Mouse (Mus musculus) G1E (cell line): ENCODE measurements around the gene Ugdh. TPM values are rescaled to one million over a fixed set of nuclear protein-coding genes. Genes with fewer than 3 reads are reported as not detected.

ENCODE experiments used
- ATAC-seq: 2 replicates; pipeline ENCODE4 v1.8.0; 2016; ENCODE audit warnings: mild to moderate bottlenecking; ENCODE audit not compliant: insufficient number of reproducible peaks, poor library complexity, low FRiP score, severe bottlenecking; ENCODE audit errors: extremely low read depth
- DNase-seq: peaks from one replicate; pipeline ENCODE4 v3.0.0; 2012; ENCODE audit warnings: low spot score
- H3K27me3 ChIP-seq: 2 replicates; pipeline ENCODE4 v1.6.1; 2012; ENCODE audit warnings: mild to moderate bottlenecking, low read length, inconsistent platforms; ENCODE audit not compliant: insufficient read depth
- H3K36me3 ChIP-seq: replicated peaks from 2 replicates; pipeline ENCODE3; 2012; ENCODE audit warnings: mild to moderate bottlenecking, inconsistent platforms
- H3K4me1 ChIP-seq: 2 replicates; pipeline ENCODE4 v1.6.1; 2012; ENCODE audit warnings: low read depth, low read length, inconsistent platforms, mixed read lengths; ENCODE audit not compliant: insufficient read depth
- H3K4me3 ChIP-seq: 2 replicates; pipeline ENCODE4 v1.5.1; 2012; ENCODE audit warnings: low read depth, mild to moderate bottlenecking, inconsistent platforms, low read length, moderate library complexity, mixed read lengths
- H3K9me3 ChIP-seq: replicated peaks from 2 replicates; pipeline ENCODE4 v1.6.1; 2012; ENCODE audit warnings: inconsistent platforms
- CTCF ChIP-seq: IDR thresholded peaks from 2 replicates; pipeline ENCODE4 v1.5.1; 2012; ENCODE audit warnings: low read depth, low read length, inconsistent platforms, mixed read lengths
- GATA1 ChIP-seq: IDR thresholded peaks from 2 replicates; pipeline ENCODE4 v1.6.1; 2012; ENCODE audit warnings: borderline replicate concordance, low read length, inconsistent platforms, mixed read lengths
- GATA2 ChIP-seq: IDR thresholded peaks from 2 replicates; pipeline ENCODE4 v1.6.1; 2012; ENCODE audit warnings: low read depth, low read length, inconsistent platforms, borderline replicate concordance
- POLR2AphosphoS5 ChIP-seq: IDR thresholded peaks from 2 replicates; pipeline ENCODE4 v1.6.1; 2012; ENCODE audit warnings: low read depth, low read length, inconsistent platforms; ENCODE audit not compliant: insufficient replicate concordance
- TAL1 ChIP-seq: conservative IDR thresholded peaks from 2 replicates; pipeline ENCODE4 v1.6.1; 2012; ENCODE audit warnings: low read depth, low read length, inconsistent platforms, mixed read lengths
- polyA plus RNA-seq: library from polyadenylated mRNA; stranded (reverse); fragments of >175 nt; gene quantifications from 2 replicates; pipeline ENCODE4 v1.2.3, GENCODE M21; 2012
- total RNA-seq, 2 experiments: library from RNA; stranded (forward) in 1 of 2; stranded (reverse) in 1 of 2; fragments of 200-1000 nt in 1 of 2; fragments of >200 nt in 1 of 2; fragmentation: Nextera tagmentation in 1 of 2; gene quantifications; 2 replicates each; pipeline ENCODE4 v1.2.3; 2014 to 2017

Gene Ugdh
- total and polyA plus RNA-seq, 3 experiments, result 2.7 to 43.7 (median 21.5) TPM

DNA sequence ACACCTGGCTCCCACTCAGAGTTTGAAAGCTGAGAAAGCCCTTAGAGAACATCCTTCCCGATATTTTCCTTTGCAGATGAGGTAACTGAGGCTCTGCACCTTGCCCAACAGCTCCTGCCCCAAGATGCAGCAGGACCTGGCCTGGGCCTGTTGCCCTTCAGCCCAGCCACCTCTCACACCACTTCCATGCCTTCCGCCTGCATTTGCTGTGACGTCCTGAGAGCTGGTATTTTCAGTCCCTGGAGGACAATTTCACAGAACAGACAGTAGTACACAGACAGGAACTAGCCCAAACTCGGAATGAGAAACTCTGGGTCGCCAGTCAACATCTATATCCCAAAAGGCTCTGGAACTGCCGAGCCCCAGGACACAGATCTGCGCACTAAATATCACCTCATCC lies 61.0 kb downstream of the Ugdh start:
- H3K4me3 ChIP-seq, result no peak overlapping the region
- DNase-seq (no peak), ATAC-seq (no peak)
- TF ChIP-seq TAL1 (no peak), GATA2 (no peak), CTCF (no peak), GATA1 (no peak), POLR2AphosphoS5 (no peak)
- peaks cover 53% of the 10 kb centered on the region for H3K27me3 ChIP-seq
- no peaks in the 10 kb centered on the region; the same call in 1 of the 2 replicates for H3K4me1 ChIP-seq
- H3K36me3 ChIP-seq, result no peaks in the 10 kb centered on the region
- no peaks in the 10 kb centered on the region for H3K9me3 ChIP-seq

DNA sequence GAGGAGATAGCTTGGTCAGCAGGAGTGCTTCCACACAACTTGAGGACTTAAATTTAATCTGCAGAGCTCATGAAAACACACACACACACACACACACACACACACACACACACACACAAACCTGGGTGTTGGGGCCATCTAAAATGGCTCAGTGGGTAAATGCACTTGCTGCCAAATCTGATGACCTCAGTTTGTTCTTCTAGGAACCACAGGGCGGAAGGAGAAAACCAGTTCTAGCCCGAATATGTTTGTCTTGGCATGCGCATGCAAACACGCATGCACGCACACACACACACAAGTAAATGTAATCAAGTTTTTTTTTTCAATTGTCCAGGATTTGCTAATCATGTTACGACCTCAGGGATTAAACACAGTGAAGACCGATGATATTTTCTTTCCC lies 64.2 kb downstream of the Ugdh start:
- H3K4me3 ChIP-seq, result no peak overlapping the region
- H3K9me3 ChIP-seq, result no peaks in the 10 kb centered on the region
- H3K36me3 ChIP-seq, result no peaks in the 10 kb centered on the region
- TF ChIP-seq POLR2AphosphoS5, result no peak
- TF ChIP-seq GATA1, result no peak
- no peak for TF ChIP-seq GATA2
- no peak for TF ChIP-seq CTCF
- TF ChIP-seq TAL1, result no peak
- DNase-seq (no peak), ATAC-seq (no peak)
- H3K27me3 ChIP-seq, result peaks cover 52% of the 10 kb centered on the region
- no peaks in the 10 kb centered on the region for H3K4me1 ChIP-seq

DNA sequence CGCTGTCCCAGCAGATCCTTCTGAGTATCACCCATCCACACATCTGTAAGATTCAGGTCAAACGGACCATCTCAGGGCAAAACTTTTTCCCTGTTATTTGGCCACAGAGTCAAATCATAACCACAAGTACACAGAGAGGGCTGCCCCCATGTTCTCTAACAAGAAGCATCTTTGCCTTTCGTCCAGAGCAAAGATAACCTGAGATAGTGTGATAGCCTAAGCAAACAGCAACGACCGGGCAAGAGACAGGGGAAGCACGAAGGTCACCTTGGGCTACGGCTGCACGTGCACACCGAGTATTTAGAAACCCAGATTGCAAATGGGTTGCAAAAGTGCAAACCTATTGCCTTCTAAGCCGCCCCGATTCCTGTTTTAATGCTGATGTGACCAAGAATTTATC lies 67.9 kb downstream of the Ugdh start:
- Histone ChIP-seq H3K4me3 (no peak overlapping the region), H3K4me1 (no peaks in the 10 kb centered on the region), H3K9me3 (no peaks in the 10 kb centered on the region), H3K27me3 (peaks cover 43% of the 10 kb centered on the region), H3K36me3 (no peaks in the 10 kb centered on the region)
- DNase-seq (no peak), ATAC-seq (no peak)
- TF ChIP-seq GATA1 (no peak), GATA2 (no peak), CTCF (no peak), TAL1 (no peak), POLR2AphosphoS5 (no peak)

Other genes with a start within 250 kb of the Ugdh start
- 4.7 and 6.3 TPM in 2 replicates for gene Wdr19, start 236.3 kb downstream of the Ugdh start, total RNA-seq (2014; fragmentation: Nextera tagmentation)
- gene Wdr19, start 236.3 kb downstream of the Ugdh start, total RNA-seq (2017), result 8.7 and 10.5 TPM in 2 replicates
- 0.44 and 0.49 TPM in 2 replicates for gene Wdr19, start 236.3 kb downstream of the Ugdh start, polyA plus RNA-seq
- 109 and 133 TPM in 2 replicates for gene Rfc1, start 100.3 kb downstream of the Ugdh start, total RNA-seq (2014; fragmentation: Nextera tagmentation)
- 98.5 and 111 TPM in 2 replicates for gene Rfc1, start 100.3 kb downstream of the Ugdh start, total RNA-seq (2017)
- 10.4 and 33.4 TPM in 2 replicates for gene Rfc1, start 100.3 kb downstream of the Ugdh start, polyA plus RNA-seq
- not detected in 2 replicates for gene Klb, start 87.6 kb downstream of the Ugdh start, total RNA-seq (2014; fragmentation: Nextera tagmentation)
- 0.05 and 0.17 TPM in 2 replicates for gene Klb, start 87.6 kb downstream of the Ugdh start, total RNA-seq (2017)
- gene Klb, start 87.6 kb downstream of the Ugdh start, polyA plus RNA-seq, result not detected in 2 replicates
- gene Rpl9, start 44.5 kb downstream of the Ugdh start, total RNA-seq (2014; fragmentation: Nextera tagmentation), result 1,060 and 1,117 TPM in 2 replicates
- gene Rpl9, start 44.5 kb downstream of the Ugdh start, total RNA-seq (2017), result 2,141 and 2,380 TPM in 2 replicates
- 47.5 and 54.1 TPM in 2 replicates for gene Rpl9, start 44.5 kb downstream of the Ugdh start, polyA plus RNA-seq
- 53.3 and 60.7 TPM in 2 replicates for gene Lias, start 44.5 kb downstream of the Ugdh start, total RNA-seq (2014; fragmentation: Nextera tagmentation)
- 40.3 and 53.1 TPM in 2 replicates for gene Lias, start 44.5 kb downstream of the Ugdh start, total RNA-seq (2017)
- gene Lias, start 44.5 kb downstream of the Ugdh start, polyA plus RNA-seq, result 5.4 and 10.8 TPM in 2 replicates
- not detected in 2 replicates for gene Gm43552, start 56.9 kb upstream of the Ugdh start, total RNA-seq (2014; fragmentation: Nextera tagmentation)
- gene Gm43552, start 56.9 kb upstream of the Ugdh start, total RNA-seq (2017), result not detected in 2 replicates
- gene Gm43552, start 56.9 kb upstream of the Ugdh start, polyA plus RNA-seq, result 11.5 and 17.8 TPM in 2 replicates
- 40.1 and 52.3 TPM in 2 replicates for gene Smim14, start 101.2 kb upstream of the Ugdh start, total RNA-seq (2014; fragmentation: Nextera tagmentation)
- 61.6 and 64.6 TPM in 2 replicates for gene Smim14, start 101.2 kb upstream of the Ugdh start, total RNA-seq (2017)
- gene Smim14, start 101.2 kb upstream of the Ugdh start, polyA plus RNA-seq, result 9.2 and 10.6 TPM in 2 replicates
- gene Ube2k, start 101.3 kb upstream of the Ugdh start, total RNA-seq (2014; fragmentation: Nextera tagmentation), result 128 and 149 TPM in 2 replicates
- 31.5 and 42.8 TPM in 2 replicates for gene Ube2k, start 101.3 kb upstream of the Ugdh start, total RNA-seq (2017)
- 112 and 146 TPM in 2 replicates for gene Ube2k, start 101.3 kb upstream of the Ugdh start, polyA plus RNA-seq